Mouse (Mus musculus): ENCODE results near the gene Utp20.
"Not testable (repeated sequence)": the region's sequence is repeated elsewhere in the genome, so short reads cannot be mapped to it uniquely, and the experiment has no call there.

Utp20 gene

GRCm38 (mm10) chr10:88826188-88826946 lies at the start of gene Utp20:
Gene Utp20 (minus strand): TSS chr10:88826804.
- in situ Hi-C loops (cut with MboI, MseI) = no loop called here

GRCm38 (mm10) chr10:88874870-88875269 lies 48.3 kb upstream of the Utp20 start:
- in situ Hi-C loops (cut with MboI, MseI) = no loop called here

GRCm38 (mm10) chr10:88866017-88866416 lies 39.4 kb upstream of the Utp20 start:
- in situ Hi-C loops (cut with MboI, MseI) = loop anchor here (10.0 kb wide), 1 partner anchor 1621 kb away; no protein-coding TSS in a partner anchor

DNA sequence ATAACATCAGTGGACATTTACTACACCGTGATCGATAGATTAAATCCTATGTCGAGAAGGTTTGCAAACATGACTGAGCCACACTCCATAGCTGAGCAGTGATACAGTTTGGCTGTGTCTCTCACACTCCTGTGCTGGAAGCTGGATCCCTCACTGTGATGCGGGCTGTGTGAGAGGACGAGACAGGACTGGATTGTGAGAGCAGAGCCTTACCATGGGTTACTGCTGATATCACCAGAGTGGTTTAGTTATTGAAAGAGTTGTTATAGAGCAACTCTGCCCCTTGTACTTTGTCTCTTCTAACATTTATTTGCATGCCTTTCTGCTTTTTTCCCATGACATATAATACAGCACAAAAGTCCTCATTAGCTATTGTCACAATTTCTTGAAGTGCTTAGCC lies 35.7 kb upstream of the Utp20 start:
- in situ Hi-C loops (cut with MboI, MseI) = loop anchor here (10.0 kb wide), 1 partner anchor 1617 kb away; no protein-coding TSS in a partner anchor

DNA sequence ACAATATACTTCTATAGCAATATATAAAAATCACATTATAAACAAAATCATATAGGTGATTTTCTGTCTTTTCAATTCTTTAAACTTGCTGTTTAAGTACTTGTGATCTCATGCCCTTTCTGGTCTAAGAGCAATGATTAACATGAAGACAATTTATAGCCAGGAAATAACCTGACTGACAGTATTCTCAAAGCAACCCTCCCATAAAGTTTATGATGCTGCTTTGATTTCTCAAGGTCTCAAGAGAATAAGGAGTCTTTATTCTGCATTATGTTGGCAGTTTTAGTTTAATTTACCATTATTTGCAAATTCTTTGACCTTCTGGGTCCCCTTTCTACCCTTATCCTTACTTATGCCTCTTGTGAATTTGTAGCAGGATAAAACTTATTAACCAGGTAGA lies 34.8 kb upstream of the Utp20 start:
- in situ Hi-C loops (cut with MboI, MseI) = loop anchor here (10.0 kb wide), 1 partner anchor 1617 kb away; no protein-coding TSS in a partner anchor

GRCm38 (mm10) chr10:88860911-88861310 lies 34.3 kb upstream of the Utp20 start:
- in situ Hi-C loops (cut with MboI, MseI) = loop anchor here (10.0 kb wide), 1 partner anchor 1616 kb away; no protein-coding TSS in a partner anchor

GRCm38 (mm10) chr10:88853326-88853725 lies 26.7 kb upstream of the Utp20 start:
- in situ Hi-C loops (cut with MboI, MseI) = no loop called here

DNA sequence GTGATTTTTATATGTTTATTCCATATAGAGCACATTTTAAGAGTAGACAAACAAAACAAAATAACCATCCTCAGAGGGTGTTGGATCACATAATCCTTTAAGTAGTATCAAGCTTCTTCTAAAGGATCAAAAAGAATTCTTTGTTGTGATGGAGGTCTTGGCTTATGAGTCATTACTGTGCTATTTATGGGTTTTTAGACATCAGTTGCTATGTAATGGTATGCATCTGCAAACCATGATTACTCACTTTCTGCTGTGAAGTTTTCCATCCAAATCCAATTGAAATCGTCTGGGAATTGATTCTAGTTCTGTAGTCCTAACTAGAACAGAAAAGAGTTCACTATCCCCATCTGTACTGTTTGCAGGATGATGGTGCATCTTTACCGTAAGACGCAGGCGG lies 23.4 kb upstream of the Utp20 start:
- in situ Hi-C loops (cut with MboI, MseI) = no loop called here

- in situ Hi-C loops (cut with MboI, MseI) = no loop called here
Observed at GRCm38 (mm10) chr10:88848876-88849476, 22.4 kb upstream of the Utp20 start.

GRCm38 (mm10) chr10:88834227-88834626 lies 7.6 kb upstream of the Utp20 start:
- in situ Hi-C loops (cut with MboI, MseI) = no loop called here

GRCm38 (mm10) chr10:88828361-88828760 lies 1.8 kb upstream of the Utp20 start:
- in situ Hi-C loops (cut with MboI, MseI) = no loop called here

GRCm38 (mm10) chr10:88827596-88827995 lies 992 bp upstream of the Utp20 start:
- in situ Hi-C loops (cut with MboI, MseI) = no loop called here

- in situ Hi-C loops (cut with MboI, MseI) = not testable (repeated sequence)
Observed at GRCm38 (mm10) chr10:88826947-88827306, 323 bp upstream of the Utp20 start.

GRCm38 (mm10) chr10:88817335-88817734 lies 9.3 kb downstream of the Utp20 start:
- in situ Hi-C loops (cut with MboI, MseI) = no loop called here

DNA sequence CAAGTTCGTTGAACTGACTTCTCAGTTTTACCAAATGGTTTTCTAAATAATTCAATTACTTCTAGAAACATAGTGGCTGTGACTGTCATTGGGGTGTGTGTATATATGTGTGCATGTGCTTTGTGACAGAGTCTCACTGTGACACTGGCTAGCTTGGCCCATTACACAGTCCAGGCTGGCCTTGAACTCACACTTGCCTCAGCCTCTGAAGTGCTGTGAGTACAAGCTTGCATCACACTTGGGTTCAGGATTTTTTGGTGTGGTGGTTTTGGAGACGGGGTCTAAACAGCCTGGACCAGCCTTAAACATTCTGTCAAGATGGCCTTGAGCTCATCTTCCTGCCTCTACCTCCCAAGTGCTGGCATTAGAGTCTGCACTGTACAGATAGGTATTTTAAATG lies 11.3 kb downstream of the Utp20 start:
- in situ Hi-C loops (cut with MboI, MseI) = no loop called here

- in situ Hi-C loops (cut with MboI, MseI) = no loop called here
Observed at GRCm38 (mm10) chr10:88811704-88812103, 14.9 kb downstream of the Utp20 start.

- in situ Hi-C loops (cut with MboI, MseI) = no loop called here
Observed at GRCm38 (mm10) chr10:88802236-88802635, 24.4 kb downstream of the Utp20 start.

- in situ Hi-C loops (cut with MboI, MseI) = loop anchor here (25.0 kb wide), 1 partner anchor 863 kb away; no protein-coding TSS in a partner anchor
Observed at GRCm38 (mm10) chr10:88799381-88799780, 27.2 kb downstream of the Utp20 start.

DNA sequence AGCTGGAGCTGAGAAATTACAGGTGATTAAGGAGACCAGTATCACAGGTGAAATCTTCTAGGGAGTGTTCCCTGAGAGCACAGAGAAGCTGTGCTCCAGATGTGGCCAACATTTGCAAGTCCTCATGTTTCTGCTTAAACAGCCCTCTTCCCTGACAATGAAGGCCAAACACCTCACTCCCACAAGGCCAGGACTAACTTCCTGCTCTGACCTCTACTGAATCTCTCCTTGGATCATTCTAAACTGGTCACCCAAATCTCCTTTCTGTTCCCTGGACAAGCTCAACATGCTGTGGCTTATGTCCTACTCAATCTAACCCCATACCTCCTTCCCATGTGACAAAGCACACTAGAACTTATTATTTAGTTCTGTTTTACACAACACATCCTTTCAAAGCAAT lies 29.2 kb downstream of the Utp20 start:
- in situ Hi-C loops (cut with MboI, MseI) = loop anchor here (25.0 kb wide), 1 partner anchor 865 kb away; no protein-coding TSS in a partner anchor

DNA sequence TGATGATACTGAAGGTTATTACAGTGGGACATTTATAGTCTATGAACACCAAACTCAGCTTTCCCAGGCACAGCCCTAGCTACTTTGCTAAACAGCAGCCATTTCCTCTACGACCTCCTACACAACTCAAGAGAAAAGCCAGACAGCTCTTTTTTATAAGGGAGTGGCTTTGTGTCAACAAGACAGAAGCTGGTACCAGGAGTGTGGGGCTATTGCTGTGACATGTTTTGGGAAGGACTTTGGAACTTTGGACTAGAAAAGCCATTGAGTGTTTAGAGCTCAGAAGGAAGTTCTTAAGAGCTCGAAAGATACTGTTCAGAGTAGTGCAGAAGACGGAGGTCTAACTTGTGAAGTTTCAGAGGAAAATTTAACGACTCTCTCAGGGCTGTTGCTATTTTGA lies 29.7 kb downstream of the Utp20 start:
- in situ Hi-C loops (cut with MboI, MseI) = loop anchor here (25.0 kb wide), 1 partner anchor 865 kb away; no protein-coding TSS in a partner anchor

DNA sequence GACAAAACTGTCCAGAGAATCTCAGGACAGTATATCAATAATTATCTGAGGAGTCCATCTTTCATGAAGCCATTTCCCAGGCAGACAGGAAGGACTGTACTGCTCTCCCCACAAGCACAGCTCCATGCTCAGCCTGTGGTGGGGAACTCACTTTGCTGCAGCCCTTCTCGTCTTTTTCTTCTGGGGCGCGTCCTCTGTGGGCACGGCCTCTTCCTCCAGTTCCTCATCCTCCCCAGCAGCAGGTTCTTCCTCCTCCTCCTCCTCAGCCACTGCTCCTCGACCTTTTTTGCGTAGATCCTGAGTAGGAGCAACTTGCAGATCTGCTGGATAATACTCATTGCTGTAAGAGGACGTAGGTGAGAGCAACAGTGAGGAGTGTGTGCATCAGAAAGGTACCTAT lies 31.4 kb downstream of the Utp20 start:
- in situ Hi-C loops (cut with MboI, MseI) = loop anchor here (25.0 kb wide), 1 partner anchor 867 kb away; no protein-coding TSS in a partner anchor

DNA sequence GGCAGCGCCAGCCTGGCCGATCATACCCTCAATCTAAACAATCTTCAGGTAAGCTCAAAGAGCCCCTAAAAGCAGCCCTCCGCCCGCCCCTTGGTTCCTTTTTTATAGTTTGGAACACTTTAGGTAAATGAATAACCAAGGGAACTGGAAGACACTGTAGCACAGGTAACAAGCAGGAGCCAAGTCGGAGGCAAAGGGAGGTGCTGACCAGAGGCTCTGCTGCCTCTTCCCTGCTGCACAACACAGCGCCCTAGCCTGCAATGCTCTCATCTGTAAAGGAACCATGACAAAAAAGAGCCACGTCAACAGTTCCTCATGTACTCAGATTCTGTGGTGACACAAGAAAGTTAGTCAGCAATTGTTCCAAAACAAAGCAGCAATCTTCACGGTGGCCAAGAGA lies 32.0 kb downstream of the Utp20 start:
- in situ Hi-C loops (cut with MboI, MseI) = loop anchor here (25.0 kb wide), 1 partner anchor 868 kb away; no protein-coding TSS in a partner anchor

DNA sequence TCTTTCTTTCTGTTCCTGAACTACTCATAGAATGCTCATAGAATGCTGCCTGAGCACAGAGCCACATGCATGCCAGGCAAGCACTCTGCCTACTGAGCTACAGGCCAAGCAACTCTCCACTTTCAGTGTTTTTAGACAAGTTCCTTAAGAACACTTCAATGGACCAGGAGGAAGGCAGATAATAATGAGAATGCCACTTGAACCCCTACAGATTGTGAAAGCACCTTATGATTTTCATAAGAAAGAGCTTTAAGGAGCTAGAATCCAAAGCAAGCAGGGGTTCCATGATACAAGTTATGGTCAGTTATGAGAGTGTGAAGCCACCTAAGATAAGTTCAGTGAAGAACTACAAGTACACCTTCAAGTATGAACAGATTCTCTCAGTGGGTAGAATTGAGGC lies 32.9 kb downstream of the Utp20 start:
- in situ Hi-C loops (cut with MboI, MseI) = loop anchor here (25.0 kb wide), 1 partner anchor 869 kb away; no protein-coding TSS in a partner anchor

Measured in T-helper 1 cell (primary cell).